Mouse (Mus musculus) induced T-regulatory cell, adult 2 months (primary cell): ENCODE measurements around the gene Ptprg.

ENCODE experiments used
- DNase-seq: peaks from one replicate; pipeline ENCODE4 v3.0.0-alpha.2; 2012; ENCODE audit warnings: low read depth

The Ptprg gene

GRCm38 (mm10) chr14:11822830-11823700 is 269.7 kb downstream of the Ptprg start:
- no peak for DNase-seq

- DNase-seq = no peak
Observed at GRCm38 (mm10) chr14:11823701-11824095, 270.4 kb downstream of the Ptprg start.

- no peak for DNase-seq
Observed at GRCm38 (mm10) chr14:11824915-11825314, 271.6 kb downstream of the Ptprg start.

- DNase-seq = no peak
Observed at GRCm38 (mm10) chr14:11825551-11825950, 272.2 kb downstream of the Ptprg start.

- DNase-seq = no peak
Observed at GRCm38 (mm10) chr14:11828086-11828485, 274.8 kb downstream of the Ptprg start.

GRCm38 (mm10) chr14:11833678-11834077 is 280.3 kb downstream of the Ptprg start:
- no peak for DNase-seq

GRCm38 (mm10) chr14:11835706-11836445 is 282.5 kb downstream of the Ptprg start:
- DNase-seq = no peak

- no peak for DNase-seq
Observed at GRCm38 (mm10) chr14:11837714-11838113, 284.4 kb downstream of the Ptprg start.

- no peak for DNase-seq
Observed at GRCm38 (mm10) chr14:11841621-11842020, 288.3 kb downstream of the Ptprg start.

GRCm38 (mm10) chr14:11852896-11853295 is 299.6 kb downstream of the Ptprg start:
- no peak for DNase-seq

GRCm38 (mm10) chr14:11855499-11855898 is 302.2 kb downstream of the Ptprg start:
- no peak for DNase-seq

GRCm38 (mm10) chr14:11857928-11858481 is 304.7 kb downstream of the Ptprg start:
- no peak for DNase-seq

- DNase-seq = no peak
Observed at GRCm38 (mm10) chr14:11863286-11863685, 310.0 kb downstream of the Ptprg start.

- no peak for DNase-seq
Observed at GRCm38 (mm10) chr14:11864840-11865239, 311.5 kb downstream of the Ptprg start.

GRCm38 (mm10) chr14:11865332-11865731 is 312.0 kb downstream of the Ptprg start:
- DNase-seq = no peak

- DNase-seq = no peak
Observed at GRCm38 (mm10) chr14:11865872-11866271, 312.5 kb downstream of the Ptprg start.

- no peak for DNase-seq
Observed at GRCm38 (mm10) chr14:11866416-11866815, 313.1 kb downstream of the Ptprg start.

GRCm38 (mm10) chr14:11868636-11869035 is 315.3 kb downstream of the Ptprg start:
- no peak for DNase-seq

GRCm38 (mm10) chr14:11871752-11872344 is 318.5 kb downstream of the Ptprg start:
- DNase-seq = no peak

GRCm38 (mm10) chr14:11874266-11874665 is 320.9 kb downstream of the Ptprg start:
- DNase-seq = no peak

GRCm38 (mm10) chr14:11874960-11875889 is 321.9 kb downstream of the Ptprg start:
- DNase-seq = no peak
